Mouse (Mus musculus): ENCODE measurements around the gene Cfl1.
"Not testable (repeated sequence)": the region's sequence is repeated elsewhere in the genome, so short reads cannot be mapped to it uniquely, and the experiment has no call there.

The Cfl1 gene

GRCm38 (mm10) chr19:5488878-5489571, 1.2 kb upstream of the Cfl1 start:
- peak; percentile 97 to 98 for DNase-seq (ENCODE audit: low spot score in 2 of 2)

DNA sequence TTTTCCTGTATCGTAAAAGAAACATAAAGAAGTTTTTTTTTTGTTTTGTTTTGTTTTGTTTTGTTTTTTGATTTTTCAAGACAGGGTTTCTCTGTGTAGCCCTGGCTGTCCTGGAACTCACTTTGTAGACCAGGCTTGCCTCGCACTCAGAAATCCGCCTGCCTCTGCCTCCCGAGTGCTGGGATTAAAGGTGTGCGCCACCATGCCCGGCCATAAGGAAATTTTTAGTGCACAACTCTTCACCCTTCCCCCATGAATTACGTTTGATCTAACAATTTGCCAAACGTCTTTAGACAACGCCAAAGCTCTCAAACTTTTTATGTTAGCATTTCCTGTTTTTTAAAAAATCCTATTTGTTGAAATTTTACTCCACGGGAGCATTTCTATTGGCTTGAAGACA, 534 bp upstream of the Cfl1 start:
- not testable (repeated sequence) for DNase-seq (ENCODE audit: low spot score in 2 of 2)

DNA sequence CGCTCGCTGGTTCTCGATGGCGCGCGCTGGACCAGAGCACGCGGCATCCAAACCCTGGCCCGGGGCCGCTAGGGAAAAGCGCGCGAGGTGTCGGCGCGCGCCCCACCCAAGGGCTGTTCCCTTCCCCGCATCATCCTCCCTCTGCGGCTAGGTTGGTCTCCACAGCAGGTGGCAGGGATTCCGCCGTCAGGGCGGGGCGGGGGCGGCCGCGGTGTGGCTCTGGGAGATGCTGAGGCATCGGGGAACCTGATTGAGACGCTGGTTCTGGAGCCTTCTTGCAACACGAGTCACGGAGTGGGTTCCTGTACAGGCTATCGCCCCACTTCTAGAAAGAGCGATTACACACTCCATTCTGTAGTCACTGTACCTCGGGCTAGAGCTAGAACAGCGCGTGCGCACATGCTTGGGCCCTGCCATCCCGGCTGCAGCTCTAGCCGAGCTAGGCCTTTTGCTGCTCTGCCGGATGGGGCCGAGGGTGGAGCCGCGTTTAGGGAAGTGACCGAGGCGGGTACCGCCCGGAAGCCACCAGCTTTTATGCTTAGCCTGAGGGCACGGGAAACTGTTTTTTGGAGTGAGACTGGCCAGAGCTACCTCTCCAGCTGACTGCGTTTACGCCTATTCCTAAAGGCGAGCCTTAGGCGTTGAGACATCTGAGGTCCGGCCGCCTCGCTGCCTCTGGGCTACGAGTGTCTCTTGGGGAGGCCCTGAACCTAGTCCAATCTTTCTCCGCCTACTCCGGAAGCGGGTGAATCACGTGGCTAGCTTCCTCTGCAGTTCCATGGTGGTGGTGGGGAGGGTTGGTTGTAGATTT, 848 bp downstream of the Cfl1 start:
- peak; percentile 71 to 74 for DNase-seq (ENCODE audit: low spot score in 2 of 2)

DNA sequence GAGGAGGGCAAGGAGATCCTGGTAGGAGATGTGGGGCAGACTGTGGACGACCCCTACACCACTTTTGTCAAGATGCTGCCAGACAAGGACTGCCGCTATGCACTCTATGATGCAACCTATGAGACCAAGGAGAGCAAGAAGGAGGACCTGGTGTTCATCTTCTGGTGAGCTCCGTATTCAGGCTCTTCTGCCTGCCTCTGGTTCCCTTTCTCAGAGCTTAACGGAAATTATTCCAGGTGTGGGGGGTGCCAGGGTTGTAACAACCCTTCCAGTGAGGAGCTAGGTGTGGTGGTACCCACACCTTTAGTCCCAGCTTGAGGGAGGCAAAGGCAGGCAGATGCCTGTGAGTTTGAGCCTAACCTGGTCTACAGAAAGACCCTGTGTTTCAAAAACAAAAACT, 2.4 kb downstream of the Cfl1 start:
- DNase-seq (ENCODE audit: low spot score in 2 of 2) = no peak

- DNase-seq (ENCODE audit: low spot score in 2 of 2) = not testable (repeated sequence)
Measured at GRCm38 (mm10) chr19:5493301-5493721, 3.1 kb downstream of the Cfl1 start.

GRCm38 (mm10) chr19:5494314-5494713, 4.1 kb downstream of the Cfl1 start:
- DNase-seq (ENCODE audit: low spot score in 2 of 2) = no peak

DNA sequence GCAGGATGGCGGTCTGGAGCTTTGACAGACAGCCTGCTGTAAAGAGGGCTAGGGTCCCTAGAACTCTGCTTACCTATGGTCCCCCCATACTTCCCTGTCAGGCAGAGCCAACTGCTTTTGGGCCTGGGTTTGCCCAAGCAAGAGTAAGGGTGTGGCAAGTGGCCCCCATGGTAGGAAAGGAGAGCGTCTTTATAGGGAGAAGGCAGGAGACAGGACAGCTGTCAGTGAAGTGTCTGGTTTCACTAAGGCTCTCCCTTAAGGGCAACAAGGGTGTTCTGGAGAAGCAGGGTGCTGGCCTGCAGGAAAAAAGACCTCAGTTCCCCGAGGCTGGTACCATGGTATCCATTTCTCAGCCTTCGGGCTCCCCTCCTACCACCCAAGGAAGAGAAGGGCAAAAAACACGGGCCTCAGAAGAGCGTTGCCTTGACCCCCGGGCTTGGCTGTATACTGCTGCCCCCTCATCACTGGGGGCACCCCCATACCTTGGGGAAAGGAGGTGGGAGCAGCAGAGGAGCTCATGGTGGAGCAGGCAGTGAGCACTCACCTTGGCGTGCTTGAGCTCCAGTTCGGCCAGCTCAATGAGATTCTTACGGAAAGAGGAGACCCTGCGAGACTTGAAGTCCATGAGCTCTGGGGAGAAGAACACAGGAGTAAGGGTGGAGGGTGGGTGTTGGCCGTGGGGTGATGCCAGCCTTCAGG, 5.2 kb downstream of the Cfl1 start:
- DNase-seq (ENCODE audit: low spot score in 2 of 2) = no peak

- no peak for DNase-seq (ENCODE audit: low spot score in 2 of 2)
Measured at GRCm38 (mm10) chr19:5496052-5496370, 5.8 kb downstream of the Cfl1 start.

GRCm38 (mm10) chr19:5500330-5500875, 10.1 kb downstream of the Cfl1 start:
- DNase-seq (ENCODE audit: low spot score in 2 of 2) = no peak

- DNase-seq (ENCODE audit: low spot score in 2 of 2) = no peak
Measured at GRCm38 (mm10) chr19:5503687-5504086, 13.4 kb downstream of the Cfl1 start, which contains the start of gene 1700020D05Rik. 1700020D05Rik (minus strand) TSS chr19:5503787.

GRCm38 (mm10) chr19:5510031-5511026, 20.1 kb downstream of the Cfl1 start, which contains the start of gene Snx32:
Snx32 (minus strand) TSS chr19:5510538.
- DNase-seq (ENCODE audit: low spot score in 2 of 2) = peak; percentile 98 to 99

DNA sequence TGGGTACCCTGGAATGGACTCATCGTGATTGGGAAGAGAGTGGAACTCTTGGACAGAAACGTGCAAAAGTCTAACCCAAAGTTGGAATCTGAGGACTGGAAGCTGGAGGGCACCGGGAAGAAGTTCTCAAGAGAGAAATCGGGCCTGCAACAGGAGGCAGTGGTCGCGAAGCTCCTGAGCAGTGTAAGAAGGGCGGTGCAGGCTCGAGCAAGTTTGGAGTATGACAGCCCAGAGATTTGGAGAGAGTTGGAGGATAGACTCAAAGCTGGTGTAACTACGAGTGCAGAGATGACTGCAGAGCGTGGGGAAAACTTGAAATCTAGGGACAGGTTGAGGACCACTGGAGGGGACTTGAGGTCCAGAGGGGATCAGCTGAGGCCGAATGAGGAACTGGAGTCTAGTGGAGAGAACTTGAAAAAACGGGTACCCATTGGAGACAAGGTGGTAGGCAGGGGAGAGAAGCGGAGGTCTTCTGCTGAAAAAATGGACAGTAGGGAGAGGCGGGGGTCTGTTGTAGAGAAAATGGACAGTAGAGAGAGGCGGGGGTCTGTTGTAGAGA, 20.9 kb downstream of the Cfl1 start:
- no peak for DNase-seq (ENCODE audit: low spot score in 2 of 2)

GRCm38 (mm10) chr19:5512091-5513004, 22.1 kb downstream of the Cfl1 start:
- no peak for DNase-seq (ENCODE audit: low spot score in 2 of 2)

GRCm38 (mm10) chr19:5513005-5513349, 22.7 kb downstream of the Cfl1 start:
- DNase-seq (ENCODE audit: low spot score in 2 of 2) = no peak

- no peak for DNase-seq (ENCODE audit: low spot score in 2 of 2)
Measured at GRCm38 (mm10) chr19:5515840-5516777, 25.9 kb downstream of the Cfl1 start.

GRCm38 (mm10) chr19:5516906-5517505, 26.8 kb downstream of the Cfl1 start:
- DNase-seq (ENCODE audit: low spot score in 2 of 2) = no peak

GRCm38 (mm10) chr19:5518721-5519120, 28.5 kb downstream of the Cfl1 start:
- DNase-seq (ENCODE audit: low spot score in 2 of 2) = no peak

DNA sequence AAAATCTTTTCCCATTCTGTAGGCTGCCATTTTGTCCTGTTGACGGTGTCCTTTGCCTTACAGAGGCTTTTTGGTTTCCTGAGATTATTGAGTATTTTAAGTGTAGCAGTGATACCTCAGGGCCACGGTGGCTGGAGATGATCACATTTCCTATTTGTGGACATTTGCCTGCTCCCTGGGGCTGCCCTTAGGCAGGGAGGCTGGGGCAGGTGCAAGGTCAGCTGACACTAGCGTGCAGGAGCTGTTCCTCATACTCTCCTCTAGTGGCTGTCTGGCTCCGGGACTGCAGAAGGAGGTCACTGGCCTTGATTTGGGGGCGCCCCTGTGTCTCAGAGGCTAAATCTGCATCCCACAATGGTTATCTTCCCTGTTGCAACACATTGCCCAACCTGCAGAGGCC, 34.9 kb downstream of the Cfl1 start:
- no peak for DNase-seq (ENCODE audit: low spot score in 2 of 2)
